Mouse (Mus musculus): Measurements from ENCODE around the gene Utp15. TPM values are rescaled to one million over a fixed set of nuclear protein-coding genes. Genes with fewer than 3 reads are reported as not detected.

Utp15 gene
- polyA plus RNA-seq, 1 experiment from 2014 or later = 39.6 TPM

GRCm38 (mm10) chr13:98205771-98206545, 56.9 kb downstream of the Utp15 start, which contains the start of gene Arhgef28:
Arhgef28 (minus strand) TSS chr13:98206439.
- no peaks in the 10 kb centered on the region for H3K36me3 ChIP-seq (ENCODE audit: control insufficient read depth, insufficient read depth, low read length)
- peak within 1 kb of the TSS; percentile 71 for H3K27ac ChIP-seq (ENCODE audit: low read depth)
- peak within 1 kb of the TSS; percentile 48 for H3K9ac ChIP-seq (ENCODE audit: low read length)
- DNase-seq (ENCODE audit: low spot score) (peak; percentile 83), ATAC-seq (replicated peaks; ENCODE audit: low FRiP score, low TSS enrichment, low read depth) (peak; percentile 86)
- 0% methylated on average over 57 of the region's 76 CpGs for WGBS
- peaks cover 5% of the 10 kb centered on the region; the same call in 1 of the 2 replicates for H3K4me1 ChIP-seq (replicated peaks; ENCODE audit: control insufficient read depth, insufficient read depth, low read length)
- H3K9me3 ChIP-seq (ENCODE audit: control insufficient read depth, low read length) = no peaks in the 10 kb centered on the region
- peak within 1 kb of the TSS; percentile 99 for H3K4me2 ChIP-seq (ENCODE audit: low read length)
- peak within 1 kb of the TSS; percentile 56 for H3K4me3 ChIP-seq (ENCODE audit: low read depth, low read length)
- H3K27me3 ChIP-seq (replicated peaks; ENCODE audit: control insufficient read depth, insufficient read depth, low read length) = peaks cover 4% of the 10 kb centered on the region; the same call in 1 of the 2 replicates

GRCm38 (mm10) chr13:98205111-98205510, 57.7 kb downstream of the Utp15 start:
- Histone ChIP-seq H3K27ac (ENCODE audit: low read depth) (peak overlapping the region; percentile 71; the same call in 1 of the 2 replicates), H3K4me2 (ENCODE audit: low read length) (peak overlapping the region; percentile 99), H3K4me1 (replicated peaks; ENCODE audit: control insufficient read depth, insufficient read depth, low read length) (peaks cover 5% of the 10 kb centered on the region; the same call in 1 of the 2 replicates), H3K9me3 (ENCODE audit: control insufficient read depth, low read length) (no peaks in the 10 kb centered on the region), H3K27me3 (replicated peaks; ENCODE audit: control insufficient read depth, insufficient read depth, low read length) (peaks cover 4% of the 10 kb centered on the region; the same call in 1 of the 2 replicates), H3K9ac (ENCODE audit: low read length) (no peak overlapping the region), H3K36me3 (ENCODE audit: control insufficient read depth, insufficient read depth, low read length) (no peaks in the 10 kb centered on the region), H3K4me3 (ENCODE audit: low read depth, low read length) (peak overlapping the region; percentile 56)
- DNase-seq (ENCODE audit: low spot score) (peak; percentile 57), ATAC-seq (replicated peaks; ENCODE audit: low FRiP score, low TSS enrichment, low read depth) (no peak)
- WGBS = 11% methylated on average over 8 of the region's 8 CpGs

GRCm38 (mm10) chr13:98204371-98204770, 58.5 kb downstream of the Utp15 start:
- peaks cover 5% of the 10 kb centered on the region; the same call in 1 of the 2 replicates for H3K4me1 ChIP-seq (replicated peaks; ENCODE audit: control insufficient read depth, insufficient read depth, low read length)
- no peaks in the 10 kb centered on the region for H3K36me3 ChIP-seq (ENCODE audit: control insufficient read depth, insufficient read depth, low read length)
- DNase-seq (ENCODE audit: low spot score) (no peak), ATAC-seq (replicated peaks; ENCODE audit: low FRiP score, low TSS enrichment, low read depth) (no peak)
- no peak overlapping the region for H3K4me3 ChIP-seq (ENCODE audit: low read depth, low read length)
- WGBS = 72% methylated on average over 8 of the region's 8 CpGs
- H3K4me2 ChIP-seq (ENCODE audit: low read length) = peak overlapping the region; percentile 99
- H3K27ac ChIP-seq (ENCODE audit: low read depth) = no peak overlapping the region
- H3K9me3 ChIP-seq (ENCODE audit: control insufficient read depth, low read length) = no peaks in the 10 kb centered on the region
- peaks cover 4% of the 10 kb centered on the region; the same call in 1 of the 2 replicates for H3K27me3 ChIP-seq (replicated peaks; ENCODE audit: control insufficient read depth, insufficient read depth, low read length)
- no peak overlapping the region for H3K9ac ChIP-seq (ENCODE audit: low read length)

- Histone ChIP-seq H3K27me3 (replicated peaks; ENCODE audit: control insufficient read depth, insufficient read depth, low read length) (no peaks in the 10 kb centered on the region), H3K4me2 (ENCODE audit: low read length) (no peak overlapping the region), H3K9ac (ENCODE audit: low read length) (no peak overlapping the region), H3K4me3 (ENCODE audit: low read depth, low read length) (no peak overlapping the region), H3K9me3 (ENCODE audit: control insufficient read depth, low read length) (no peaks in the 10 kb centered on the region), H3K36me3 (ENCODE audit: control insufficient read depth, insufficient read depth, low read length) (no peaks in the 10 kb centered on the region), H3K27ac (ENCODE audit: low read depth) (no peak overlapping the region), H3K4me1 (replicated peaks; ENCODE audit: control insufficient read depth, insufficient read depth, low read length) (peaks cover 5% of the 10 kb centered on the region; the same call in 1 of the 2 replicates)
- DNase-seq (ENCODE audit: low spot score) (no peak), ATAC-seq (replicated peaks; ENCODE audit: low FRiP score, low TSS enrichment, low read depth) (no peak)
- WGBS = 59% methylated on average over 9 of the region's 9 CpGs
Measured at GRCm38 (mm10) chr13:98201436-98201835, 61.4 kb downstream of the Utp15 start.

Other genes with a start within 250 kb of the Utp15 start
- gene Arhgef28, start 56.6 kb downstream of the Utp15 start, polyA plus RNA-seq (2014; fragmentation: Nextera tagmentation; extraction: Ambion mirVana) = 18.2 and 20.1 TPM in 2 replicates
- gene Ankra2, start within 50 bp of the Utp15 start, polyA plus RNA-seq (2014; fragmentation: Nextera tagmentation; extraction: Ambion mirVana) = 26.4 and 29.0 TPM in 2 replicates
- not detected in 2 replicates for gene Gm21976, start 16.8 kb upstream of the Utp15 start, polyA plus RNA-seq (2014; fragmentation: Nextera tagmentation; extraction: Ambion mirVana)
- gene Btf3, start 54.0 kb upstream of the Utp15 start, polyA plus RNA-seq (2014; fragmentation: Nextera tagmentation; extraction: Ambion mirVana) = 708 and 729 TPM in 2 replicates
- not detected in 2 replicates for gene Foxd1, start 91.2 kb upstream of the Utp15 start, polyA plus RNA-seq (2014; fragmentation: Nextera tagmentation; extraction: Ambion mirVana)
- gene Gm10320, start 229.0 kb upstream of the Utp15 start, polyA plus RNA-seq (2014; fragmentation: Nextera tagmentation; extraction: Ambion mirVana) = 1.3 and 1.4 TPM in 2 replicates

Measured in intestine, embryonic 14.5 days (tissue).